Mouse (Mus musculus) E14TG2a.4 (cell line): ENCODE data around the gene Kank2.

ENCODE experiments used
- CTCF ChIP-seq: conservative IDR thresholded peaks from 2 replicates; pipeline ENCODE4 v1.5.1; 2014; ENCODE audit warnings: low read length
- NANOG ChIP-seq: IDR thresholded peaks from 2 replicates; pipeline ENCODE4 v1.6.1; 2014; ENCODE audit warnings: borderline replicate concordance, low read length, mixed read lengths
- POU5F1 ChIP-seq: IDR thresholded peaks from 2 replicates; pipeline ENCODE4 v1.6.1; 2014; ENCODE audit warnings: low read length, borderline replicate concordance

- TF ChIP-seq CTCF, result no peak
- no peak for TF ChIP-seq NANOG
- no peak for TF ChIP-seq POU5F1
Measured at GRCm38 (mm10) chr9:21787654-21788053, 10.9 kb downstream of the Kank2 start.
